Mouse (Mus musculus) testis, adult 2 months (tissue): ENCODE results near the gene Pnpla7. TPM values are rescaled to one million over a fixed set of nuclear protein-coding genes. Genes with fewer than 3 reads are reported as not detected.
"Not testable (repeated sequence)": the region's sequence is repeated elsewhere in the genome, so short reads cannot be mapped to it uniquely, and the experiment has no call there.

ENCODE experiments used
- H3K27ac ChIP-seq: fragments of 200-500 bp; 2 replicates; pipeline ENCODE4 v1.5.1; 2012; ENCODE audit warnings: low read depth, low read length; ENCODE audit not compliant: control insufficient read depth, insufficient read depth
- H3K27me3 ChIP-seq: fragments of 200-500 bp; 2 replicates; pipeline ENCODE4 v1.6.1; 2012; ENCODE audit warnings: mild to moderate bottlenecking, low read length, moderate library complexity; ENCODE audit not compliant: control insufficient read depth, insufficient read depth
- H3K36me3 ChIP-seq: fragments of 200-500 bp; 2 replicates; pipeline ENCODE4 v1.6.1; 2012; ENCODE audit warnings: mild to moderate bottlenecking, low read length; ENCODE audit not compliant: control insufficient read depth, insufficient read depth
- H3K4me1 ChIP-seq: fragments of 200-500 bp; 2 replicates; pipeline ENCODE4 v1.6.1; 2012; ENCODE audit warnings: low read length; ENCODE audit not compliant: control insufficient read depth, insufficient read depth
- H3K4me3 ChIP-seq: fragments of 200-500 bp; 2 replicates; pipeline ENCODE4 v1.5.1; 2012; ENCODE audit warnings: low read depth, mild to moderate bottlenecking, low read length, moderate library complexity, mixed read lengths; ENCODE audit not compliant: control insufficient read depth
- CTCF ChIP-seq: fragments of 200-500 bp; IDR thresholded peaks from 2 replicates; pipeline ENCODE4 v1.5.1; 2012; ENCODE audit warnings: low read depth, mild to moderate bottlenecking, inconsistent platforms, low read length, moderate library complexity; ENCODE audit not compliant: control insufficient read depth, insufficient read depth, insufficient replicate concordance
- POLR2A ChIP-seq: fragments of 200-500 bp; IDR thresholded peaks from 2 replicates; pipeline ENCODE4 v1.6.1; 2012; ENCODE audit warnings: low read depth, mild to moderate bottlenecking, inconsistent platforms, low read length, moderate library complexity; ENCODE audit not compliant: control insufficient read depth
- polyA plus RNA-seq: library from polyadenylated mRNA; depleted of rRNA; stranded (reverse); fragments of >200 nt; gene quantifications from 2 replicates; pipeline ENCODE4 v1.2.3, GENCODE M21; 2012

The Pnpla7 gene
- polyA plus RNA-seq, 1 experiment, result 58.7 TPM

DNA sequence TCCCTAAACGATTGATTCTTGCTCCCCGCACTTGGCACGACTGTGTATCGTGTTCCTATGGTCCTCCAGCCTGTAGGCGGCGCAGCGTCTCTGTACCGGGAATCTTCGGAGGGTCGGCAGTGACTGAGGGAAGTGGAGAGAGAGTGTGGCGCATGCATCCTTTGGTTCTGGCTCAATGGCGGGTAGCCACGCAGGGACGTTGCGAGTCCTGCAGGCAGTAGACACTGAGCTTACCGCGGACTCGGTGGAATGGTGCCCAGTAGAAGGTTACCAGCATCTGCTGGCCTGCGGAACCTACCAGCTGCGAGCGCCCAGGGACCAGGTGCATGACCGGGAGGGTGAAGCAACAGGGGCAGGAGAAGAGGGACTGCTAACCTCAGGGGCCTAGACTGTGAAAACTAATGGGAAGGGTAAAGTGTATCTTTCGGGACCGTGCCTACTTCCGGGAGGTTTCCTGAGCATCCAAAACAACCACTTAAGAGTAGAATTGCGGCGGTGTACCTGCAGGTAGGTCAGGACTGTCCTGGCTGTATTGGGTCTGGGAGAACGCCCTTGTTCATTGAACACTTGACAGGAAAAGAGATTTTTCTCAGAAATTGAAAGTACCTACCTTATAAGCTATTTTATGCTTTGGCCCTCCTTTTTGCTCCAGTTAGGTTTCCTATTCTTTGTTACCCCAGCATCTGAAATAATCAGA is 13.4 kb upstream of the Pnpla7 start, which contains the start of gene Dph7:
TSS of gene Dph7 (plus strand) at position 97 of the 697 bp plus-strand sequence.
- Histone ChIP-seq H3K4me1 (no peaks in the 10 kb centered on the region; the same call in 1 of the 2 replicates), H3K27ac (peak within 1 kb of the TSS; percentile 25; the same call in 1 of the 2 replicates), H3K4me3 (peak within 1 kb of the TSS; percentile 74), H3K27me3 (no peaks in the 10 kb centered on the region), H3K36me3 (peaks cover 6% of the 10 kb centered on the region)
- TF ChIP-seq CTCF (peak; percentile 87), POLR2A (peak; percentile 74; the same call in 1 of the 2 replicates)

DNA sequence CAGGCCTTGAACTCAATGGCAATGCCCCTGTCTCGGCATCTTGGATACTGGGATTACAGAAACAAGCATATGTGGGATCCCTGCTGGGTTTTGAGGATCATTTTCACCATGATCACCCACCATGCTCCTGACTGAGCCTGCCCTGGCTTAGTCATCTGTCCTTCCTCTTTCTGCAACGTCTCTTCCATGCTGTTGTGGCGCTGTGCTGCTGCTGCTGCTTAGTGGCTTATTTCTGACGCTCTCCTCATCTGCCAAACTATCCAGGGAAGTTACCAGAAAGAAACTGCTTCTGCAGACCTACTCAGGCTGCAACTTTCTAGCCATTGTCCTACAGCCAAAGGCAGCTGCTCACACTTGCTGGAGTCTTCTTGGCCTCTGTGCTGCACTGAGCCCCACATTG is 5.4 kb upstream of the Pnpla7 start:
- Histone ChIP-seq H3K4me3 (no peak overlapping the region), H3K36me3 (peaks cover 2% of the 10 kb centered on the region), H3K27me3 (no peaks in the 10 kb centered on the region), H3K4me1 (peaks cover 2% of the 10 kb centered on the region; the same call in 1 of the 2 replicates), H3K27ac (no peak overlapping the region)
- TF ChIP-seq POLR2A, result no peak
- no peak for TF ChIP-seq CTCF

DNA sequence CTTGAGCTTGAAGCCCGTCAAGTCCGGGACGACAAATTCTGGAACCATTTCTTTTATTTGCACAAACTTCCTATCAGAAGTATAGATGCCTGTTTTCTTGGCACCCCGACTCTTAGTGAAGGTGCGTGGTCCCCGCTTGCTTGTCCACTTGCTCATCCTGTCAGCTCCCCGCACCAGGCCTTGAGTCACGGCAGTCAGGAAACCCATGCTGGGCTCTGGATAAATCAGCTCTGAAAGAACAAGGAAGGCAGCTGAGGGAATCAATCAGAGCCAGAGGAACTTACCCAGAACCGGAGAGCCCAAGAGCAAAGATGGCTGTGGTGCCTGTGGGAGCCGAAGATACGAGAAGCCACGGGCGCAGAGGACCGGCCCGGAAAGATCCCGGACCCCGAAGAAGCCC is 1.4 kb upstream of the Pnpla7 start:
- peak overlapping the region; percentile 94 for H3K4me3 ChIP-seq
- not testable (repeated sequence) for H3K36me3 ChIP-seq, H3K4me1 ChIP-seq, H3K27me3 ChIP-seq
- peak overlapping the region; percentile 93 for H3K27ac ChIP-seq

DNA sequence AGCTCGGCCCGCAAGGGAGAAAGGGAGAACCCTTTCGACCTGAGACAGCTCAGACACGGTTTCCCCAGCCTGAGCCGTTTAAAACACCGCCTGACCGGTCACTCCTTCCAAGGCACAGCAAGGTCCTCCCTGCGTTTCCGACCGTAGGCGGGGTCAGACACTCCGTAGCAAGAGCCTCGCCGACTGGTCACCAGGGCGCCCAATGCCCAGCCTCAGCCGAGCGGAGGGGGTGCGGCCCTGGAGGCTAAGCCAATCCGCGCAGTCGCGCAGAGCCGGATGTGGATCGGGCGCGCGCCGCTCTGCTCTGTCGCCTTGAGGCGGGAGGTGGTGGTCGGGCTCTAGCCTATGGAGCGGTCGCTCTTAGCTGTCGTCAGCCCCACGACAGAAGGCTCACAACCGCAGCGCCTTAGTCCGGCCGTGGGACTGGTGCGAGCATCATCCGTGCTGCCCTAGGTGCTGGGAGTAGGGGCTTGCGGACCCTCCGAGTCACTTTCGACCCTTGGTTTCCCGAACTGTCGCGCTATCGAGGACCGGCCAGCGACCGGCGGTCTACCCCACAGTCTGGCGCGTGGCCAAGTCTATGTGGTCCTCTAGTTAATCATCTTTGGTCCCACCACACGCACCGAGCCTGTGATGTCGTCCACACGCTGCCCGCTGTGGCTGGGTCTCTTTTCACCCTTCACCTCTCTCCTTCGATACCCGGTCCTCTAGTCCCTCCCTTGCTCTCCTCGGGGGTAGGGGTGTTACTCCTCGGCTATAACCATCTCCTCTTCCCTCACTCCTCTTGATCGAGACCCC is 728 bp upstream of the Pnpla7 start, which contains the start of gene Mrpl41:
TSS of gene Mrpl41 (minus strand) at position 193 of the 798 bp plus-strand sequence.
- peak within 1 kb of the TSS; percentile 95 for H3K27ac ChIP-seq
- H3K4me3 ChIP-seq, result peak within 1 kb of the TSS; percentile 94
- TF ChIP-seq POLR2A (peak; percentile 95), CTCF (0 out of 2 replicates have a peak, but pooled peaks have one; percentile 2)
- no peaks in the 10 kb centered on the region for H3K36me3 ChIP-seq
- no peaks in the 10 kb centered on the region for H3K27me3 ChIP-seq
- peaks cover 2% of the 10 kb centered on the region; the same call in 1 of the 2 replicates for H3K4me1 ChIP-seq

DNA sequence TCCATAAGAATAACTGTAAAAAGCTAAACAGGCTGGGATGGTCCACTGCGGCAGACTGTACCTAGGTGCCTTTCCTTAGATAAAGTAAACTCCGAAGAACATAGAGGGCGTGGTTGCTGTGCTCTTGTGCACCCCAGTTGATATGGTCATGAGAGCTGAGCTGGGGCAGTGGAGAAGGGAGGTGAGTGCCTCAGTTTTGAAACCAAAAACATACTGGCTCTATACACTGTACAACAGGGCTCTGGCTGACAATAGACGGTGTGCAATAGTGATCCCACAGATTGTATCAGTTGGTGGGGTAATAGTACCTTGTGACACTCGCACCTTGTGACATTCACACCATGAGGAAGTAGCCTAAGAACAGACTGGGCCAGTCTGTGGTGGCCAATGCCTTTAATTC is 1.1 kb downstream of the Pnpla7 start:
- no peaks in the 10 kb centered on the region for H3K36me3 ChIP-seq
- H3K27ac ChIP-seq, result no peak overlapping the region
- no peak for TF ChIP-seq CTCF
- TF ChIP-seq POLR2A, result no peak
- H3K4me1 ChIP-seq, result peaks cover 2% of the 10 kb centered on the region; the same call in 1 of the 2 replicates
- H3K27me3 ChIP-seq, result no peaks in the 10 kb centered on the region
- H3K4me3 ChIP-seq, result no peak overlapping the region

DNA sequence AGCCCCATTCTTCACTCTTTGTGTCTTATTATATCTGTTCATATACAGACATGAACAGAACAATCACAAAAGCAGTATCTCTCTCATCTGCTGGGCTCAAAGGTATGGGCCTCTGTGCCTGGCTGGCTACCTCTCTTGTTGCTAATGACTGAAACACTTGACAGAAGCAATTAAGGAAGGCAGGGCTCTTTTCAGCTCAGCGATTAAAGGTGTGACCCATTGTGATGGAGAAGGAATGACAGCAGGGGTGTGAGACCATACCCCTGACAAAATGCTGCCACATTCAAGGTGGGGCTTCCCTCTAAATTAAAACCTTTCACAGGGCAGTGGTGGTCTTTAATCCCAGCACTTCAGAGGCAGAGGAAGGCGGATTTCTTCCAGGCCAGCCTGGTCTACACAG is 11.9 kb downstream of the Pnpla7 start:
- Histone ChIP-seq H3K27me3 (no peaks in the 10 kb centered on the region), H3K4me1 (no peaks in the 10 kb centered on the region), H3K4me3 (no peak overlapping the region), H3K27ac (no peak overlapping the region), H3K36me3 (peaks cover 7% of the 10 kb centered on the region)
- no peak for TF ChIP-seq CTCF
- no peak for TF ChIP-seq POLR2A

DNA sequence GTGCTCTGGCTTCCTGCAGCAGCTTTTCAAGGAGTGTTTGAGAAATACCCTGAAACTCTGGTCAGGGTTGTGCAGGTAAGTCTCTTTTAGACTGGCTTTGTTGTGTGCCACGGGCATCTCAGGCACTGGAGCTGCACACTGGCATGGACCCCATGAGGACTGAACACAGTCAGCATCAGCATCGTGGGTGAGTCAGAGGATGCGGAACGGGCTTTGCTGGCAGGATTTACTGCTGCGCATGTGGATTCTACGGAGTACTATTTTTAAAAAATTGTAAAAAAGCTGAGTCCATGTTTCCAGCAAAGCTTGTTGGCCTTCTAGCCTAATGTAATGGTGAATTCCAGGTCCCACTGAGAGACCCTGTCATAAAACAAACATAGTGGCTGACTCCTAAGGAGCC is 19.5 kb downstream of the Pnpla7 start:
- H3K36me3 ChIP-seq, result peaks cover 2% of the 10 kb centered on the region; the same call in 1 of the 2 replicates
- H3K4me3 ChIP-seq, result no peak overlapping the region
- no peak for TF ChIP-seq POLR2A
- no peak for TF ChIP-seq CTCF
- H3K27ac ChIP-seq, result no peak overlapping the region
- H3K27me3 ChIP-seq, result no peaks in the 10 kb centered on the region
- no peaks in the 10 kb centered on the region for H3K4me1 ChIP-seq
